Mouse (Mus musculus) limb, embryonic 13.5 days (tissue): ENCODE measurements around the gene Phyhd1. TPM values are rescaled to one million over a fixed set of nuclear protein-coding genes. Genes with fewer than 3 reads are reported as not detected.

ENCODE experiments used
- ATAC-seq: fragments of 200-750 bp; cut with Nextera tagmentation; 2 replicates; pipeline ENCODE4 v1.8.0; 2017; ENCODE audit warnings: low read depth, moderate number of reproducible peaks, moderate TSS enrichment; ENCODE audit not compliant: low FRiP score
- H3K27ac ChIP-seq: fragments of 300-500 bp; sonication (generic); 2 replicates; pipeline ENCODE4 v1.5.1; 2015; ENCODE audit warnings: inconsistent platforms, mild to moderate bottlenecking, moderate library complexity
- H3K27me3 ChIP-seq: fragments of 300-500 bp; sonication (generic); 2 replicates; pipeline ENCODE4 v1.6.1; 2015; ENCODE audit warnings: mild to moderate bottlenecking, inconsistent platforms
- H3K36me3 ChIP-seq: fragments of 300-500 bp; sonication (generic); 2 replicates; pipeline ENCODE4 v1.6.1; 2015; ENCODE audit warnings: inconsistent platforms, mild to moderate bottlenecking, moderate library complexity
- H3K4me1 ChIP-seq: fragments of 300-500 bp; sonication (generic); 2 replicates; pipeline ENCODE4 v1.6.1; 2015; ENCODE audit warnings: inconsistent platforms
- H3K4me2 ChIP-seq: fragments of 300-500 bp; sonication (generic); replicated peaks from 2 replicates; pipeline ENCODE4 v1.6.1; 2015; ENCODE audit warnings: inconsistent platforms, mild to moderate bottlenecking, moderate library complexity
- H3K4me3 ChIP-seq: fragments of 300-500 bp; sonication (generic); 2 replicates; pipeline ENCODE4 v1.5.1; 2015; ENCODE audit warnings: moderate library complexity, mild to moderate bottlenecking, inconsistent platforms
- H3K9ac ChIP-seq: fragments of 300-500 bp; sonication (generic); 2 replicates; pipeline ENCODE4 v1.6.1; 2015; ENCODE audit warnings: mild to moderate bottlenecking, inconsistent platforms
- H3K9me3 ChIP-seq: fragments of 300-500 bp; sonication (generic); 2 replicates; pipeline ENCODE4 v1.6.1; 2016; ENCODE audit warnings: inconsistent platforms
- WGBS: fragments of 180-500 bp; shearing (Covaris S2); methylation state at CpG from one replicate; pipeline ENCODE4 v1.1.7; 2015; 5-methylcytosine and 5-hydroxymethylcytosine counted together
- polyA plus RNA-seq: library from polyadenylated mRNA; unstranded; fragments of >200 nt; fragmentation: Nextera tagmentation; extraction: Ambion mirVana; gene quantifications from 2 replicates; pipeline ENCODE4 v1.2.1, GENCODE M21; 2015

The Phyhd1 gene
- polyA plus RNA-seq, 1 experiment from 2014 or later: 4.1 TPM

GRCm38 (mm10) chr2:30244595-30245178 is 21.3 kb upstream of the Phyhd1 start:
- 58% methylated on average over 7 of the region's 7 CpGs for WGBS
- peaks cover 29% of the 10 kb centered on the region for H3K4me1 ChIP-seq
- H3K36me3 ChIP-seq: peaks cover 81% of the 10 kb centered on the region
- H3K9me3 ChIP-seq: no peaks in the 10 kb centered on the region
- H3K9ac ChIP-seq: peak overlapping the region; percentile 35; the same call in 1 of the 2 replicates
- peak overlapping the region; percentile 14; the same call in 1 of the 2 replicates for H3K4me2 ChIP-seq
- H3K4me3 ChIP-seq: no peak overlapping the region
- H3K27me3 ChIP-seq: no peaks in the 10 kb centered on the region
- 0 out of 2 replicates have a peak, but pooled peaks have one; percentile 44 for ATAC-seq
- peak overlapping the region; percentile 62; the same call in 1 of the 2 replicates for H3K27ac ChIP-seq

- H3K4me3 ChIP-seq: no peak overlapping the region
- no peak overlapping the region for H3K4me2 ChIP-seq
- H3K9ac ChIP-seq: peak overlapping the region; percentile 35; the same call in 1 of the 2 replicates
- no peak for ATAC-seq
- H3K27ac ChIP-seq: no peak overlapping the region
- H3K9me3 ChIP-seq: no peaks in the 10 kb centered on the region
- peaks cover 77% of the 10 kb centered on the region for H3K36me3 ChIP-seq
- WGBS: 90% methylated on average over 5 of the region's 5 CpGs
- H3K4me1 ChIP-seq: peaks cover 31% of the 10 kb centered on the region
- H3K27me3 ChIP-seq: no peaks in the 10 kb centered on the region
These were observed 19.0 kb upstream of the Phyhd1 start for GRCm38 (mm10) chr2:30247036-30247435.

- no peak for ATAC-seq
- Histone ChIP-seq H3K4me2 (no peak overlapping the region), H3K4me1 (peaks cover 26% of the 10 kb centered on the region), H3K36me3 (peaks cover 73% of the 10 kb centered on the region), H3K9me3 (no peaks in the 10 kb centered on the region), H3K27me3 (no peaks in the 10 kb centered on the region), H3K9ac (no peak overlapping the region), H3K27ac (no peak overlapping the region), H3K4me3 (no peak overlapping the region)
- WGBS: 88% methylated on average over 4 of the region's 4 CpGs
These were observed 18.3 kb upstream of the Phyhd1 start for GRCm38 (mm10) chr2:30247681-30248080.

GRCm38 (mm10) chr2:30249182-30249581 is 16.8 kb upstream of the Phyhd1 start:
- H3K36me3 ChIP-seq: peaks cover 73% of the 10 kb centered on the region
- peaks cover 19% of the 10 kb centered on the region for H3K4me1 ChIP-seq
- H3K9me3 ChIP-seq: no peaks in the 10 kb centered on the region
- no peak overlapping the region for H3K4me2 ChIP-seq
- H3K27ac ChIP-seq: no peak overlapping the region
- H3K4me3 ChIP-seq: no peak overlapping the region
- whole genome bisulfite sequencing: 97% methylated on average over 3 of the region's 3 CpGs
- ATAC-seq: no peak
- H3K9ac ChIP-seq: no peak overlapping the region
- no peaks in the 10 kb centered on the region for H3K27me3 ChIP-seq

- H3K36me3 ChIP-seq: peaks cover 75% of the 10 kb centered on the region
- no peaks in the 10 kb centered on the region for H3K27me3 ChIP-seq
- H3K4me3 ChIP-seq: no peak overlapping the region
- no peak overlapping the region for H3K9ac ChIP-seq
- no peak overlapping the region for H3K4me2 ChIP-seq
- no peak overlapping the region for H3K27ac ChIP-seq
- peaks cover 11% of the 10 kb centered on the region for H3K4me1 ChIP-seq
- H3K9me3 ChIP-seq: no peaks in the 10 kb centered on the region
- 91% methylated on average over 10 of the region's 10 CpGs for WGBS
- no peak for ATAC-seq
These were observed 15.6 kb upstream of the Phyhd1 start for GRCm38 (mm10) chr2:30250166-30251128.

- no peak overlapping the region for H3K27ac ChIP-seq
- ATAC-seq: no peak
- H3K4me2 ChIP-seq: no peak overlapping the region
- H3K27me3 ChIP-seq: no peaks in the 10 kb centered on the region
- WGBS: 73% methylated on average over 5 of the region's 5 CpGs
- no peaks in the 10 kb centered on the region for H3K9me3 ChIP-seq
- H3K4me3 ChIP-seq: no peak overlapping the region
- no peak overlapping the region for H3K9ac ChIP-seq
- peaks cover 7% of the 10 kb centered on the region; the same call in 1 of the 2 replicates for H3K4me1 ChIP-seq
- H3K36me3 ChIP-seq: peaks cover 76% of the 10 kb centered on the region
These were observed 14.4 kb upstream of the Phyhd1 start for GRCm38 (mm10) chr2:30251417-30252104.

- peaks cover 86% of the 10 kb centered on the region for H3K36me3 ChIP-seq
- no peak overlapping the region for H3K27ac ChIP-seq
These were observed 13.5 kb upstream of the Phyhd1 start for GRCm38 (mm10) chr2:30252521-30252920.

GRCm38 (mm10) chr2:30253809-30254208 is 12.2 kb upstream of the Phyhd1 start:
- H3K4me2 ChIP-seq: no peak overlapping the region
- no peak overlapping the region for H3K4me3 ChIP-seq
- ATAC-seq: no peak
- 84% methylated on average over 5 of the region's 5 CpGs for WGBS
- H3K9me3 ChIP-seq: no peaks in the 10 kb centered on the region
- H3K4me1 ChIP-seq: peaks cover 7% of the 10 kb centered on the region; the same call in 1 of the 2 replicates
- no peak overlapping the region for H3K27ac ChIP-seq
- no peaks in the 10 kb centered on the region for H3K27me3 ChIP-seq
- H3K9ac ChIP-seq: no peak overlapping the region
- peaks cover 91% of the 10 kb centered on the region for H3K36me3 ChIP-seq

More at GRCm38 (mm10) chr2:30252521-30252920, 13.5 kb upstream of the Phyhd1 start:
- Histone ChIP-seq H3K4me3 (no peak overlapping the region), H3K4me1 (peaks cover 7% of the 10 kb centered on the region; the same call in 1 of the 2 replicates), H3K4me2 (no peak overlapping the region), H3K9ac (no peak overlapping the region), H3K27me3 (no peaks in the 10 kb centered on the region), H3K9me3 (no peaks in the 10 kb centered on the region)
- ATAC-seq: no peak
- WGBS: 73% methylated on average over 3 of the region's 3 CpGs

GRCm38 (mm10) chr2:30255631-30256395 is 10.2 kb upstream of the Phyhd1 start:
- H3K4me1 ChIP-seq: peaks cover 7% of the 10 kb centered on the region; the same call in 1 of the 2 replicates
- H3K9me3 ChIP-seq: no peaks in the 10 kb centered on the region
- 95% methylated on average over 42 of the region's 42 CpGs for WGBS
- ATAC-seq: no peak
- H3K27ac ChIP-seq: no peak overlapping the region
- peaks cover 91% of the 10 kb centered on the region for H3K36me3 ChIP-seq
- H3K27me3 ChIP-seq: no peaks in the 10 kb centered on the region
- H3K4me3 ChIP-seq: no peak overlapping the region
- no peak overlapping the region for H3K4me2 ChIP-seq
- no peak overlapping the region for H3K9ac ChIP-seq

- no peaks in the 10 kb centered on the region for H3K9me3 ChIP-seq
- peaks cover 93% of the 10 kb centered on the region for H3K36me3 ChIP-seq
- no peak overlapping the region for H3K27ac ChIP-seq
- WGBS: 96% methylated on average over 30 of the region's 30 CpGs
- peaks cover 4% of the 10 kb centered on the region; the same call in 1 of the 2 replicates for H3K4me1 ChIP-seq
- H3K4me2 ChIP-seq: no peak overlapping the region
- no peaks in the 10 kb centered on the region for H3K27me3 ChIP-seq
- ATAC-seq: no peak
- H3K9ac ChIP-seq: no peak overlapping the region
- no peak overlapping the region for H3K4me3 ChIP-seq
These were observed 9.2 kb upstream of the Phyhd1 start for GRCm38 (mm10) chr2:30256616-30257350.
